Mouse (Mus musculus) lung, postnatal 0 days (tissue): ENCODE measurements around the gene Pafah1b1. TPM values are rescaled to one million over a fixed set of nuclear protein-coding genes. Genes with fewer than 3 reads are reported as not detected.

Experiments used
- ATAC-seq: fragments of 200-750 bp; cut with Nextera tagmentation; 2 replicates; pipeline ENCODE4 v1.8.0; 2017; ENCODE audit warnings: moderate library complexity
- DNase-seq: peaks from one replicate; pipeline ENCODE4 v3.0.0-alpha.2; 2016; ENCODE audit warnings: low spot score
- H3K27ac ChIP-seq: fragments of 300-500 bp; sonication (generic); 2 replicates; pipeline ENCODE4 v1.5.1; 2014; ENCODE audit warnings: antibody characterized with exemption, mild to moderate bottlenecking, low read length, mixed read lengths
- H3K27me3 ChIP-seq: fragments of 300-500 bp; sonication (generic); replicated peaks from 2 replicates; pipeline ENCODE4 v1.6.1; 2014; ENCODE audit warnings: low read length, mixed read lengths; ENCODE audit not compliant: insufficient read depth
- H3K36me3 ChIP-seq: fragments of 300-500 bp; sonication (generic); 2 replicates; pipeline ENCODE4 v1.6.1; 2014; ENCODE audit warnings: low read length, mixed read lengths; ENCODE audit not compliant: insufficient read depth
- H3K4me1 ChIP-seq: fragments of 300-500 bp; sonication (generic); 2 replicates; pipeline ENCODE4 v1.6.1; 2014; ENCODE audit warnings: antibody characterized with exemption, low read depth, low read length, mixed read lengths; ENCODE audit not compliant: insufficient read depth
- H3K4me2 ChIP-seq: fragments of 300-500 bp; sonication (generic); replicated peaks from 2 replicates; pipeline ENCODE4 v1.6.1; 2014; ENCODE audit warnings: low read depth, mild to moderate bottlenecking, low read length, moderate library complexity, mixed read lengths
- H3K4me3 ChIP-seq: fragments of 300-500 bp; sonication (generic); 2 replicates; pipeline ENCODE4 v1.5.1; 2014; ENCODE audit warnings: low read depth, low read length
- H3K9ac ChIP-seq: fragments of 300-500 bp; sonication (generic); replicated peaks from 2 replicates; pipeline ENCODE4 v1.6.1; 2014; ENCODE audit warnings: low read depth, mild to moderate bottlenecking
- H3K9me3 ChIP-seq: fragments of 300-500 bp; sonication (generic); 2 replicates; pipeline ENCODE4 v1.6.1; 2016; ENCODE audit warnings: low read length, mixed read lengths
- CTCF ChIP-seq: IDR thresholded peaks from 2 replicates; pipeline ENCODE4 v1.5.1; 2016; ENCODE audit warnings: antibody characterized with exemption, mild to moderate bottlenecking
- EP300 ChIP-seq: IDR thresholded peaks from 2 replicates; pipeline ENCODE4 v1.6.1; 2016; ENCODE audit warnings: antibody characterized with exemption, mild to moderate bottlenecking, control low read depth
- polyA plus RNA-seq: library from polyadenylated mRNA; unstranded; fragments of >200 nt; fragmentation: Nextera tagmentation; extraction: Ambion mirVana; gene quantifications from 2 replicates; pipeline ENCODE4 v1.2.1, GENCODE M21; 2015

The Pafah1b1 gene
- polyA plus RNA-seq, 1 experiment from 2014 or later, result 49.1 TPM

- peaks cover 1% of the 10 kb centered on the region; the same call in 1 of the 2 replicates for H3K27me3 ChIP-seq
- no peak overlapping the region for H3K9ac ChIP-seq
- no peaks in the 10 kb centered on the region for H3K36me3 ChIP-seq
- no peak for TF ChIP-seq EP300
- no peak for TF ChIP-seq CTCF
- no peak overlapping the region for H3K4me2 ChIP-seq
- H3K4me3 ChIP-seq, result no peak overlapping the region
- DNase-seq (no peak), ATAC-seq (no peak)
- no peaks in the 10 kb centered on the region for H3K4me1 ChIP-seq
- H3K27ac ChIP-seq, result no peak overlapping the region
- no peaks in the 10 kb centered on the region for H3K9me3 ChIP-seq
Observed at GRCm38 (mm10) chr11:74625333-74625732, 99.1 kb downstream of the Pafah1b1 start.

Other genes starting within 250 kb of the Pafah1b1 start
- 1.1 and 1.2 TPM in 2 replicates for gene Rap1gap2, start 113.8 kb downstream of the Pafah1b1 start, polyA plus RNA-seq
- gene Ccdc92b, start 105.1 kb downstream of the Pafah1b1 start, polyA plus RNA-seq, result 0.69 and 0.85 TPM in 2 replicates
- gene Cluh, start 75.2 kb downstream of the Pafah1b1 start, polyA plus RNA-seq, result 8.2 and 9.2 TPM in 2 replicates
- gene Mettl16, start 46.2 kb upstream of the Pafah1b1 start, polyA plus RNA-seq, result 13.7 and 18.1 TPM in 2 replicates
- 4.7 and 4.9 TPM in 2 replicates for gene Mnt, start 106.2 kb upstream of the Pafah1b1 start, polyA plus RNA-seq
- 2.5 and 2.6 TPM in 2 replicates for gene Sgsm2, start 172.4 kb upstream of the Pafah1b1 start, polyA plus RNA-seq
- 11.4 and 12.7 TPM in 2 replicates for gene Tsr1, start 173.4 kb upstream of the Pafah1b1 start, polyA plus RNA-seq
- 9.9 and 11.0 TPM in 2 replicates for gene Smg6, start 201.2 kb upstream of the Pafah1b1 start, polyA plus RNA-seq
- 11.9 and 12.9 TPM in 2 replicates for gene Srr, start 201.3 kb upstream of the Pafah1b1 start, polyA plus RNA-seq